Mouse (Mus musculus) adipose tissue, adult 10 weeks (tissue): Measurements from ENCODE around the gene Aqp1. TPM values are rescaled to one million over a fixed set of nuclear protein-coding genes. Genes with fewer than 3 reads are reported as not detected.

Source experiments
- polyA plus RNA-seq: library from polyadenylated mRNA; stranded (reverse); fragments of 350-450 nt; fragmentation: Illumina TruSeq; extraction: RNeasy Lipid Tissue Mini Kit (QIAGEN cat#74804); gene quantifications from one replicate; pipeline ENCODE4 v1.2.3, GENCODE M21; 2014; ENCODE audit warnings: low read depth, low replicate concordance

The Aqp1 gene
- 221 TPM for polyA plus RNA-seq

DNA sequence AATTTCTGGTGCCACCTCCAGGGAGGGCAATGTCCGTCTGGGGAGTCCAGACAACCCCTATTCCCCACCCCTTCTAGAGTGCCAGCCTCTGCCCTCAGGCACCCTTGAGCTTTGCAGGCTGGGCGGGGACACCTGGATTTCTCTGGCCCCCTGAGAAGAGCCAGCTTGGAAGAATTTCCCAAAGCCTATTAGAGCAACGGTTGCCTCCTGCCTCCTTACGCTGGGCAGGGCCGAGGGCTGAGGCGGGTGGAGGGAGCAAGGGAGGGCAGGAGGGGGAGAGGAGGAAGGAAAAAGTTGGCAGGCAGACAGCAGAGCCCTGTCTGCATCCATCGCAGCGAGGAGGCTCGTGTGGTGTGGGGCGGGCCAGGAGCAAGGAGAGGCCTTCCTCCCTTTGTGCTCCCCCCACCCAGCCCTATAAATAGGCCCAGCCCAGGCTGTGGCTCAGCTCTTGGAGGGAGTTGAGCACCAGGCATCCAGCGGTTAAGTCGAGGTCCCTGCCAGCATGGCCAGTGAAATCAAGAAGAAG, at the start of gene Aqp1:
Gene Aqp1 (plus strand): TSS at position 444 of the 526 bp plus-strand sequence.

DNA sequence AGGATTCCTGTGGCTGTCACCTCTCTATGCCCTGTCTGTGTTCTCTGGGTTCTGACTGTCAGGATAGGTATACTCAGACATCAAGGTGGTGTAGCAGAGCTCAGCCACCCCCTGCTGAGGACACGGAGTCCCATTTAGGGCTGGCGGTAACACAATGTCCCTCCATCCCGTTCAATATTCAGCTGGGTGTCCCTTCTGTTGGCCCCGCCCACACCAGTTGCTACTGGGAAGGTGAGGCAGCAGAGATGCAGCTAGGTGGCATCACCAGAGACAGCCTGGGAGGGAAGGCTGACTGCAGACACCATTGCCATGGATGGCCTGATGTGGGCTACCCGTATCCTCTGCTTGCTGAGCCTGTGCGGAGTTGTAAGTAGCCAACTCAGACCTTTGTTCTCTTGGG, 39.8 kb downstream of the Aqp1 start, which contains the start of gene Ghrhr:
Gene Ghrhr (plus strand): TSS at position 220 of the 400 bp plus-strand sequence.

Other genes with a start within 250 kb of the Aqp1 start
- 0.36 TPM for gene Crhr2, start 203.4 kb upstream of the Aqp1 start, polyA plus RNA-seq
- gene Inmt, start 161.4 kb upstream of the Aqp1 start, polyA plus RNA-seq, result 238 TPM
- gene Mindy4, start 133.0 kb upstream of the Aqp1 start, polyA plus RNA-seq, result 12.7 TPM
- gene Ghrhr, start 39.9 kb downstream of the Aqp1 start, polyA plus RNA-seq, result 1.3 TPM
- gene Adcyap1r1, start 115.5 kb downstream of the Aqp1 start, polyA plus RNA-seq, result 9.7 TPM